Mouse (Mus musculus) cortical plate, adult 2 months (tissue): ENCODE results near the gene Asb18.

Experiments used
- CTCF ChIP-seq: fragments of 200-500 bp; IDR thresholded peaks from 2 replicates; pipeline ENCODE4 v1.5.1; 2011; ENCODE audit warnings: mild to moderate bottlenecking, control low read depth, low read length; ENCODE audit not compliant: insufficient read depth; ENCODE audit errors: extremely low read depth
- POLR2A ChIP-seq: fragments of 200-500 bp; IDR thresholded peaks from 2 replicates; pipeline ENCODE4 v1.6.1; 2011; ENCODE audit warnings: mild to moderate bottlenecking, low read length, control low read depth; ENCODE audit not compliant: insufficient read depth; ENCODE audit errors: extremely low read depth

DNA sequence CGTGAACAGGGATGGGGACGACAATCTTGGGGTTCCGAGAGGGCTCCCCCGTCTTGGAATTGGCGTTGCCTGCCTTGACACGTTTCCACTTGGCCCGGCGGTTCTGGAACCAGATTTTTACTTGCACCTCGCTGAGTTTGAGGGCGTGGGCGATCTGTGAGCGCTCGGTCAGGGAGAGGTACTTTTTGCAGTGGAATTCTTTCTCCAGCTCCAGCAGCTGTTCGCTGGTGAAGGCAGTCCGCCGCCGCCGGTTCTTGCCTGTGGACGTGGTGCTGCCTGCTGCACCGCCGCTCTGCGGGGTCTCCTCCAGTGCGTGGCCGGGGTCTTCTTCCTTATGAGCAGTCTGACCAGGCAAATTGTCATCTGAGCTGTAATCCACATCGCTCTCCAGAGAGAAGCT, 85.8 kb downstream of the Asb18 start:
- TF ChIP-seq CTCF (no peak), POLR2A (no peak)
